Mouse (Mus musculus): ENCODE results near the gene Itgb6. TPM values are rescaled to one million over a fixed set of nuclear protein-coding genes. Genes with fewer than 3 reads are reported as not detected.

Gene Itgb6
- total RNA-seq, 2 experiments from 2014 or later, result 16.8 to 21.5 TPM

Other genes with a start within 250 kb of the Itgb6 start
- gene Pla2r1, start 169.3 kb downstream of the Itgb6 start, total RNA-seq (2021), result 1 to 10 TPM; 1.8 to 3.1 TPM
- 10 to 100 TPM; 60.8 to 65.8 TPM for gene Rbms1, start 240.5 kb upstream of the Itgb6 start, total RNA-seq (2021)